In genomic region chr1:189499703-189500102, GRCm38 (mm10) we compare ENCODE assay signal across 16 mouse cellular contexts.
"Had no signal": no experiment of that assay in that cellular context is flagged by ENCODE, and none has a peak within 500 bp of the region (broad histone marks: within the 10 kb centered on the region; RNA-seq: fewer than 3 reads in every experiment).

No protein-coding gene starts in this region.

- H3K27ac ChIP-seq: lung, embryonic 15.5 days; macrophage; midbrain, embryonic 13.5 days; midbrain, embryonic 15.5 days; neural tube, embryonic 12.5 days; stomach, embryonic 15.5 days had no signal

- H3K9me3 ChIP-seq: lung, embryonic 15.5 days; midbrain, embryonic 13.5 days; midbrain, embryonic 15.5 days; neural tube, embryonic 12.5 days; stomach, embryonic 15.5 days had no signal

- H3K27me3 ChIP-seq: lung, embryonic 15.5 days; megakaryocyte, embryonic 14.5 days; midbrain, embryonic 13.5 days; midbrain, embryonic 15.5 days; neural tube, embryonic 12.5 days; stomach, embryonic 15.5 days had no signal

- H3K4me3 ChIP-seq: lung, embryonic 15.5 days; megakaryocyte, embryonic 14.5 days; midbrain, embryonic 13.5 days; midbrain, embryonic 15.5 days; neural tube, embryonic 12.5 days; stomach, embryonic 15.5 days had no signal

- H3K36me3 ChIP-seq: lung, embryonic 15.5 days; midbrain, embryonic 13.5 days; midbrain, embryonic 15.5 days; neural tube, embryonic 12.5 days; stomach, embryonic 15.5 days had no signal

- H3K4me1 ChIP-seq: megakaryocyte, embryonic 14.5 days; midbrain, embryonic 15.5 days; neural tube, embryonic 12.5 days; stomach, embryonic 15.5 days had no signal

- H3K9ac ChIP-seq: lung, embryonic 15.5 days; midbrain, embryonic 13.5 days; midbrain, embryonic 15.5 days; neural tube, embryonic 12.5 days; stomach, embryonic 15.5 days had no signal

- DNase-seq: lung, adult 18-20 months; lung, postnatal 14 days; lung, postnatal 36 days; right cerebral cortex, postnatal 14 days; thymus, adult 18-20 months; thymus, postnatal 14 days; thymus, postnatal 36 days had no signal

- H3K4me2 ChIP-seq: lung, embryonic 15.5 days; midbrain, embryonic 11.5 days; midbrain, embryonic 13.5 days; midbrain, embryonic 15.5 days; neural tube, embryonic 12.5 days; stomach, embryonic 15.5 days had no signal

- ATAC-seq: lung, postnatal 0 days; midbrain, embryonic 13.5 days; midbrain, embryonic 15.5 days had no signal
